Mouse (Mus musculus): ENCODE measurements around the gene Fam133b. TPM values are rescaled to one million over a fixed set of nuclear protein-coding genes. Genes with fewer than 3 reads are reported as not detected.

Fam133b gene
- polyA plus RNA-seq, 1 experiment from 2014 or later = 16.4 TPM

- ATAC-seq (ENCODE audit: low FRiP score, low TSS enrichment) (no peak), DNase-seq (ENCODE audit: low spot score) (no peak)
- H3K9me3 ChIP-seq (ENCODE audit: control insufficient read depth, low read length) = no peaks in the 10 kb centered on the region
- peaks cover 4% of the 10 kb centered on the region; the same call in 1 of the 2 replicates for H3K4me1 ChIP-seq (replicated peaks; ENCODE audit: control insufficient read depth, insufficient read depth)
- WGBS = 51% methylated on average over 2 of the region's 2 CpGs
- H3K4me3 ChIP-seq (ENCODE audit: low read depth, low read length) = no peak overlapping the region
- no peaks in the 10 kb centered on the region for H3K36me3 ChIP-seq (ENCODE audit: control insufficient read depth, insufficient read depth, low read length)
- H3K27ac ChIP-seq (replicated peaks) = no peak overlapping the region
- no peak overlapping the region for H3K4me2 ChIP-seq (replicated peaks; ENCODE audit: low read depth)
- TF ChIP-seq CTCF (IDR thresholded peaks at IDR 0.05; ENCODE audit: low read depth) = no peak
- no peak for TF ChIP-seq EP300 (optimal IDR thresholded peaks at IDR 0.05)
- H3K9ac ChIP-seq (ENCODE audit: low read length) = no peak overlapping the region
- H3K27me3 ChIP-seq (ENCODE audit: control insufficient read depth, insufficient read depth, low read length) = no peaks in the 10 kb centered on the region
Measured at GRCm38 (mm10) chr5:3505553-3505952, 38.1 kb upstream of the Fam133b start.

- WGBS = 27% methylated on average over 7 of the region's 7 CpGs
- ATAC-seq (ENCODE audit: low FRiP score, low TSS enrichment) (peak; percentile 32; the same call in 1 of the 2 replicates), DNase-seq (ENCODE audit: low spot score) (no peak)
- H3K9me3 ChIP-seq (ENCODE audit: control insufficient read depth, low read length) = no peaks in the 10 kb centered on the region
- no peak overlapping the region for H3K27ac ChIP-seq (replicated peaks)
- no peak overlapping the region for H3K4me3 ChIP-seq (ENCODE audit: low read depth, low read length)
- TF ChIP-seq EP300 (optimal IDR thresholded peaks at IDR 0.05) = no peak
- no peak for TF ChIP-seq CTCF (IDR thresholded peaks at IDR 0.05; ENCODE audit: low read depth)
- no peak overlapping the region for H3K9ac ChIP-seq (ENCODE audit: low read length)
- no peaks in the 10 kb centered on the region for H3K36me3 ChIP-seq (ENCODE audit: control insufficient read depth, insufficient read depth, low read length)
- H3K4me2 ChIP-seq (replicated peaks; ENCODE audit: low read depth) = no peak overlapping the region
- peaks cover 2% of the 10 kb centered on the region; the same call in 1 of the 2 replicates for H3K4me1 ChIP-seq (replicated peaks; ENCODE audit: control insufficient read depth, insufficient read depth)
- H3K27me3 ChIP-seq (ENCODE audit: control insufficient read depth, insufficient read depth, low read length) = no peaks in the 10 kb centered on the region
Measured at GRCm38 (mm10) chr5:3508480-3509381, 34.9 kb upstream of the Fam133b start.

GRCm38 (mm10) chr5:3509503-3509902 lies 34.1 kb upstream of the Fam133b start:
- H3K4me2 ChIP-seq (replicated peaks; ENCODE audit: low read depth) = no peak overlapping the region
- WGBS = 73% methylated on average over 3 of the region's 3 CpGs

GRCm38 (mm10) chr5:3511097-3511795 lies 32.4 kb upstream of the Fam133b start:
- H3K27me3 ChIP-seq (ENCODE audit: control insufficient read depth, insufficient read depth, low read length) = no peaks in the 10 kb centered on the region
- TF ChIP-seq CTCF (IDR thresholded peaks at IDR 0.05; ENCODE audit: low read depth) (no peak), EP300 (optimal IDR thresholded peaks at IDR 0.05) (no peak)

More at GRCm38 (mm10) chr5:3509503-3509902, 34.1 kb upstream of the Fam133b start:
- Histone ChIP-seq H3K27ac (replicated peaks) (no peak overlapping the region), H3K9me3 (ENCODE audit: control insufficient read depth, low read length) (no peaks in the 10 kb centered on the region), H3K27me3 (ENCODE audit: control insufficient read depth, insufficient read depth, low read length) (no peaks in the 10 kb centered on the region), H3K9ac (ENCODE audit: low read length) (no peak overlapping the region), H3K4me3 (ENCODE audit: low read depth, low read length) (no peak overlapping the region), H3K4me1 (replicated peaks; ENCODE audit: control insufficient read depth, insufficient read depth) (peaks cover 2% of the 10 kb centered on the region; the same call in 1 of the 2 replicates), H3K36me3 (ENCODE audit: control insufficient read depth, insufficient read depth, low read length) (no peaks in the 10 kb centered on the region)
- TF ChIP-seq EP300 (optimal IDR thresholded peaks at IDR 0.05) (no peak), CTCF (IDR thresholded peaks at IDR 0.05; ENCODE audit: low read depth) (no peak)
- ATAC-seq (ENCODE audit: low FRiP score, low TSS enrichment) (peak; percentile 63; the same call in 1 of the 2 replicates), DNase-seq (ENCODE audit: low spot score) (no peak)

GRCm38 (mm10) chr5:3512584-3512983 lies 31.0 kb upstream of the Fam133b start:
- no peak overlapping the region for H3K4me3 ChIP-seq (ENCODE audit: low read depth, low read length)
- H3K4me1 ChIP-seq (replicated peaks; ENCODE audit: control insufficient read depth, insufficient read depth) = peaks cover 2% of the 10 kb centered on the region; the same call in 1 of the 2 replicates
- no peak overlapping the region for H3K9ac ChIP-seq (ENCODE audit: low read length)
- ATAC-seq (ENCODE audit: low FRiP score, low TSS enrichment) (no peak), DNase-seq (ENCODE audit: low spot score) (no peak)
- no peaks in the 10 kb centered on the region for H3K36me3 ChIP-seq (ENCODE audit: control insufficient read depth, insufficient read depth, low read length)
- no peaks in the 10 kb centered on the region for H3K9me3 ChIP-seq (ENCODE audit: control insufficient read depth, low read length)
- TF ChIP-seq CTCF (IDR thresholded peaks at IDR 0.05; ENCODE audit: low read depth) (peak; percentile 46), EP300 (optimal IDR thresholded peaks at IDR 0.05) (no peak)
- H3K27me3 ChIP-seq (ENCODE audit: control insufficient read depth, insufficient read depth, low read length) = no peaks in the 10 kb centered on the region
- no peak overlapping the region for H3K27ac ChIP-seq (replicated peaks)
- H3K4me2 ChIP-seq (replicated peaks; ENCODE audit: low read depth) = no peak overlapping the region
- WGBS = 55% methylated on average over 4 of the region's 4 CpGs

More at GRCm38 (mm10) chr5:3511097-3511795, 32.4 kb upstream of the Fam133b start:
- no peak overlapping the region for H3K27ac ChIP-seq (replicated peaks)
- H3K9ac ChIP-seq (ENCODE audit: low read length) = no peak overlapping the region
- DNase-seq (ENCODE audit: low spot score) (no peak), ATAC-seq (ENCODE audit: low FRiP score, low TSS enrichment) (no peak)
- H3K9me3 ChIP-seq (ENCODE audit: control insufficient read depth, low read length) = no peaks in the 10 kb centered on the region
- H3K36me3 ChIP-seq (ENCODE audit: control insufficient read depth, insufficient read depth, low read length) = no peaks in the 10 kb centered on the region
- 58% methylated on average over 10 of the region's 10 CpGs for WGBS
- peaks cover 2% of the 10 kb centered on the region; the same call in 1 of the 2 replicates for H3K4me1 ChIP-seq (replicated peaks; ENCODE audit: control insufficient read depth, insufficient read depth)
- no peak overlapping the region for H3K4me2 ChIP-seq (replicated peaks; ENCODE audit: low read depth)
- no peak overlapping the region for H3K4me3 ChIP-seq (ENCODE audit: low read depth, low read length)

Data from stomach, postnatal 0 days (tissue).